Mouse (Mus musculus) lung, postnatal 14 days (tissue): ENCODE results near the gene Fopnl.

Source experiments
- DNase-seq: peaks from one replicate; pipeline ENCODE4 v3.0.0; 2021

The Fopnl gene

DNA sequence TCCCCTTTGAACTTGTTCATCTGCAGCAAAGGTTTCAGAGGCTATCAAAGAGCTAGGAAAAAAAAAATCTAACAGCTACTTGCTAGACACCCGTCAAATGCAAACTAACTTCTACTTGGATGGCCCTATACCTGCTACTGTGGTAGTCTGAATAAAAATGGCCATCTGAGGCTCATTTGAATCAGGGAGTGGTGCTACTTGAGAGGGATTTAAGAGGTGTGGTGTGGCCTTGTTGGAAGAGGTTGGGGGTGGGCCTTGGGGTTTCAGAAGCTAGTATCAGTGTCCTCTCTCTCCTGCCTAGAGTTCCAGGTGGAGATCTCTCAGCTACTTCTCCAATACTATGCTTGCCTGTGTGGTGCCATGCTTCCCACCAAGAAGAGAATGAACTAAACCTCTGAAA lies 10.8 kb downstream of the Fopnl start:
- no peak for DNase-seq

DNA sequence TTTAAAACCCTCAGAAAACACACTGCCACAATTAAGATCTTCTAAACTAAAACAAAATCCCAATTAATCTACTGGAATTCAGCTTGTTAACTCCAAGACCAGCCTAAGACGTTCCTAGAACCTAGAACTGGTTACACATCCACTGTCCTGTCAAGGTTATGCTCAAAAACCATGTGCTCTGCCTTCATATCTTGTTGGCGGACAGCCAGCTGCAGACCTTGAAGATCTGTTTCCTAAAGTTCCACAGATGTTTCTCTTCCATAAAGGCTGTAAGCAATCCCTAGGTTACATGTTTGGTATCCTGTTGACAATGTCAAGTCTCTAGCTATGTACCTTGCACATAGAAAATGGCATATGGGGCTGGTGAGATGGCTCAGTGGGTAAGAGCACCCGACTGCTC lies 12.4 kb downstream of the Fopnl start:
- DNase-seq, result no peak

DNA sequence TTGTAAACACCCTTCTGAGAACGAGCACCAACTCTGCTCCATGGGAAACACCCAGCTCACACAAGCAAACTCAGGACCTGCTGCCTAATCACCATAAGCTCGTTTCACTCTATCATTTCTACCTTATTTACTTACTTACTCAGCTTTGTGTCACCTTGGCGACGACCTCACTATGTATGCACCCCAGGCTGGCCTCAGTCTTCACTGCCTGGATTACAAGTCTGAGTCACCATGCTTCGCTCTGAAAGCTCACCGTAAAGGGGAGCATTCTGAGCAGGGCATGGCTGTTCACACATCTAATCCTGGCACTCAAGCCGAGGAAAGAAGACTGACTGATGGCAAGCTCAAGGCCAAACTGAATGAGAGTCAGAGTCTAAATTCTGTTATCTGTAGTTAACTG lies 13.5 kb downstream of the Fopnl start:
- DNase-seq, result no peak

DNA sequence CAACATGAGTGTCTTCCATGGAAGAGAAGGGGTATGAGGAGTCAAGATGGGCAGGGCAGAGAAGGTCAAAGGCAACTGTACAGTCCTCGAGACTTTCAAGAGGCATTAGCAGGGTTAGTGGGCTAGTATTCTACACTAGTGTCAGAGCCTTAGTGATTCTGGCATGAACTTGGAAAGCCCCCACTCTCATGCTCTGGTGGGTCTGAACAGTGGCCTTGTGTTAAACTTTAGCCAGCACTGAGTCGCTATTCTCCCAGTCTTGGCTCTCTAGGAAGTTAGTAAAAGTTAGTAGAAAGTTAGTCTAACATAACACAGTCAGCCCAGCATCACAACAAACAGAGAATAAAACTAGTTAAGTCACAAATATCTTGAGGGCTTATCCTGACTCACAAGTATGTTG lies 14.1 kb downstream of the Fopnl start:
- DNase-seq, result no peak

DNA sequence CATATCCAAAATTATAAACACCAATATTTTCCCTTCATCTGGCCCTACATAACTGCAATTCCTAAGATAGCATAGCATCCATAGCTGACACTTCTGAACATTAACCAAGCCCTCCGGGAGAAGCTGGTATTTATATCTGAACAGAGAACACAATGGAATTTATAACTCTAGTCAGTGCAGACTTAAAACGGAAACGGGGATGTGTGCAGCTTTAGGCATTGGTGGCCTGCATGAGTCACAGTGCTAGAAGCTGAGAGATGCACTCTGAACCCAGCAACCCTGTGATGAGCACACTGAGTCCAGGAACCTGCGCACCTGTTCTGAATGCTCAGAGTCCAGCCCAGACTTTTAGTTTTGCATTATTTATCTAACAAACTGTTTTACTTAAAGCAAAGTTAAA lies 18.7 kb downstream of the Fopnl start:
- no peak for DNase-seq

DNA sequence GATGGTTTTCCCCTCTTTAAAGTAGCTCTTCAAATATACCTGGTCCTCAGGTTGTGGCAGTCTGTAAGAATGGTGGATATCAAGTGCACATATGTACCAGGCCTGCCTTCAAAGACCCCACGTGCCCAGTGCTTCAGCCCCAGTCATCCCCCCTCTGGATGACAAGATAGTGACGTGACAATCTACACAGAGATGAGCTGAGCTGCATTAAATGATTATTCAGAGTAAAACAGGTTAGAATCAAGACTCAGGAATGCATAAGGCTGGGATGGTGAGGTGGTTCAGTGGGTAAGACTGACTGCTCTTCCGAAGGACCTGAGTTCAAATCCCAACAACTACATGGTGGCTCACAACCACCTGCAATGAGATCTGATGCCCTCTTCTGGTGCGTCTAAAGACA lies 19.5 kb downstream of the Fopnl start:
- DNase-seq, result no peak

DNA sequence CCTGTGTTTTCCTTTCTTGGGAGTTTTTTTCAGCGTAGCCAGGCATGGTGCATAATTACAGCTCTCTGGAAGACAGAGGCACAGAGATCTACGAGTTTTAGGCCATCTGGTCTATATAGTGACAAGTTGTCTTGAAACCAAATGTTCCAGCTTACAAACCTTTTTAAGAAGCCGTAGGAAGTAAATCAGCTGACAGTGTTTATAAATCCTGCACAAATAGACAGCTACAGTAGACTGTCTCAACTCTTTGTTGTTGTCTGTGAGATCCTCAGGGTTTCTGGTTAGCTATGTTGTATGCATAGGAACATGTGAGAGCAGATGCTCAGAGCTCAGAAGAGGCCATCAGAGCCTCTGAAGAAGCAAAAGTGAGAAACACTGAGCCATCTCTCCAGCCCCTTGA lies 20.1 kb downstream of the Fopnl start:
- DNase-seq, result no peak

DNA sequence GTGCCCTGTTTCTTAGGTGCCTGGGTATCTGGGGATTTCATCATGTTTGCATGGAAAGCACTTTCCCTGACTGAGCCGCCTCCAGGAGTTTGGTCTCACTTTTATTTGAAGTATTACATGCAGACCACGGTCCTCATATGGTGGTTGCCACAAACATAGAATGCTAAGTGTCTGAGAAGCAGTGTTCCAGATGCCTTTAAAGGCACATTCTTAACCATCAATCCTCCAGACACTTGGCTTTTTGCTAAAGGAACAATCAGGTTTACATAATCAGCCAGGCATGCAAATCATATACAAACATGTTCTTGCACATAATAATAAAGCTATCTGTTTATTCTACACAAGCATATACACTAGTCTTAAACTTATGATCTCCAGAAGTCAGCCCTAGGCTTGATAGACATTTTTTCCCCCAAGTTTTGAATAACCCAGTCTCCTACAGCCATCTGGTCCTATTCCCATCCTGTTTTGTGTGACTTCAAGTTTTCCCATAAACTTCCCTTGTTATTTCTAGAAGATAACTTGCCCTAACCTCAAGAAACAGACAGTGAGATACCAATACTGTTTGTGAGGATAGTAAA lies 20.6 kb downstream of the Fopnl start:
- DNase-seq, result no peak

DNA sequence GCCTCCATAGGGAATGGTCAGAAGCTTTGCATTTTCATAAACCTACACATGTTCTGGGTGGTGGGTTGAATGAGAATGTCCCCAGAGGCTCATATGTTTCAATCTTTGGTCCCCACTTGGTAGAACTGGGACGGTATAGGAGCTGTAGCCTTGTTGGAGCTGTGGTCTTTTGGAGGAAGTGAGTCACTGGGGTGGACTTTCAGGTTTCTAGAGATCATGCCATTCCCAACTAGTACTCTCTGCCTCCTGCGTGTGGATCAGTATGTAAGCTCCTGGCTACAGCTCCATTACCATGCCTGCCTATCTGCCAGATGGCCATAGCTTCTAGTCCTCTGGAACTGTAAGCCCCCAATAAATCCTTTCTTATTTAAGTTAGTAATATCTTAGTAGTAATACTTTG lies 21.9 kb downstream of the Fopnl start:
- no peak for DNase-seq

DNA sequence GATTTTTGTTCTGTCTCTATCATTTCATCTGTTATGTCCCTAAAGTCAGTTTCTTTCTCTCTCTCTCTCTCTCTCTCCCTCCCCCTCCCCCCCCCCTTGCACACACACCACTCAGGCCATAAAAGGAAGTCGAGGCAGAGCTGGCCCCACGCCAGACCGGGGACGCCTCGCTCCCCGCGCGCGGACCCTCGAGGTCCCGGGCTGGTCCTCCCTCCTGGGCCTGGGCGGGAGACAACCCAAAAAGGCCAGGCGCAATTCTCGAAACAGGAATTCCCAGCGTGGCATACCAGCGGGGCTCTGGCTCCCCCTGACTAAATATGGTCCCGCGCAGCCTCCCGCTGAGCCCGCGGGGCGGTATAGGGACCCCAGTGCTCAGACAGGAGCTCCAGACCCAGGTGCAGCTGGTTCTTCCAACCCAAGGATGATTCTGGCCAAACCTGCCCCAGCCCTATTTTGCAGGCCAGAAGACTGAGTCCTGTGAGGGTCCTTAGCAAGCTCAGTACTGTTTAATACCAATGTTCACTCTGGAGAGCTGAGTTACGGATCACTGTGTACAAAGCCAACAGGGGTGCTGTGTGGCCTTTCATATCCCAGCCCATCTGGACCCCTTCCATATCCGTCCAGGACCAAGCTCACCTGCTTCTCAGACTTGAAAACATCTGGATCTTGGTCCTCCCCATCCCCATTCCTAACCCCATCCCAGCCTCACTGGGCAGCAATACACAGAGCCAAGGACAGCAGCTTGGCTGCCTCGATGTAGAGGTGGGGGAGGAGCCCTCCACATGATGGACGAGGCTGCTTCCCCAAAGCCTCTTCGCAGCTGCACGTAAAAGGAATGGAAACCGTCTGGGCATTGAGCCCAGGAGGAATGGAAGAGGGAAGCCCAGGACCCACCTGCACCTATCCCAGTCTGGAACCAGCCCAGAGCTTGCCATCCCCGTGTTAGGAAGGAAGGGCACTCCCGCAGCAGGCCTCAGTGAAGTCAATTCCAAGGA lies 24.7 kb downstream of the Fopnl start:
- DNase-seq, result peak; percentile 23

DNA sequence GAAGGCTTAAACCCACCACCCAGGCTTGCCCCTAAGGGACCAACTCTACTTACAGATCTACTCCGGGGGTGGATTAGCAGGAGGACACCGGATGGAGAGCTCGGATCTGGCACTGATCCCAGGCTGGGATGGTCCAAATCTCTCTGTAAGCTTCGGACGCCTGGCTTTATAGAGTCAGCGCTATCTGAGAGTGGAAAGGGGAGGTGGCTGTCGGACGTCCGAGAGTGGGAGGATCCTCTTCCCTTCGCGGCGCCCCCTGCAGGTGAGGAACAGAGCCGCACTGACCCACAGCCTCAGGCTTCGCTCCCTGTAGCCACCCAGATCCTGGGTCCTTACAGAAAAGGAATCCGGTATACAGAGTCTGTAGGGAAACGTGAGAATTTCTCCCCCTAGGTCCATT lies 26.0 kb downstream of the Fopnl start, which contains the start of gene Myh11:
Myh11 (minus strand) TSS at position 150 of the 400 bp plus-strand sequence.
- DNase-seq, result peak; percentile 89

DNA sequence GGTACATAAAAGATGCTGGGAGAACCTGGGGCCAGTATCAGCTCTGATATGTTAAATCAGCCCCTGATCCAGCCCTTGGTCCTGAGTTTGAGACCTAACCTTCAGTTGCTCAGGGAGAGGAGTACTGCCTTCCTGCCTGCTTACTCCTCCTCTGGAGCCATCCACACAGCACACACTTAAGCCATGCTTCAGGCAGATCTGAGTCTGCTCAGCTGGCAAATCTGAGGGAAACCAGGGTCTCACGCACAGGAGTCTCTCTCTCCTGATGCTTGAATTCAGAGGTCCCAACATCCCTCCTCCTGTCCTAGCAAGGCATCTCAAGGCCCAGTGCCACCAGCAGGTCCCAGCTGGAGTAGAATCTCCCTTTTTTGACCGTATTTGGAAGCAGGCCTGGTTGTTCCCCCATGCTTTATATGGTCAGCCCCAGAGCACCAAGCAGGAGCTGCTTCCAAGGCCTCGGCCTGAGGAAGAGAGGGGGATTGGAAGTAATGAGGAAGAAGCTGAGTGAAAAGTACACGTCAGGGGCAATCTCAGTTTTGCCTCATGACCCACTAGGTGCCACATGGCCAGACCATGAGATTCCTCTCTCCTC lies 44.7 kb downstream of the Fopnl start:
- no peak for DNase-seq

DNA sequence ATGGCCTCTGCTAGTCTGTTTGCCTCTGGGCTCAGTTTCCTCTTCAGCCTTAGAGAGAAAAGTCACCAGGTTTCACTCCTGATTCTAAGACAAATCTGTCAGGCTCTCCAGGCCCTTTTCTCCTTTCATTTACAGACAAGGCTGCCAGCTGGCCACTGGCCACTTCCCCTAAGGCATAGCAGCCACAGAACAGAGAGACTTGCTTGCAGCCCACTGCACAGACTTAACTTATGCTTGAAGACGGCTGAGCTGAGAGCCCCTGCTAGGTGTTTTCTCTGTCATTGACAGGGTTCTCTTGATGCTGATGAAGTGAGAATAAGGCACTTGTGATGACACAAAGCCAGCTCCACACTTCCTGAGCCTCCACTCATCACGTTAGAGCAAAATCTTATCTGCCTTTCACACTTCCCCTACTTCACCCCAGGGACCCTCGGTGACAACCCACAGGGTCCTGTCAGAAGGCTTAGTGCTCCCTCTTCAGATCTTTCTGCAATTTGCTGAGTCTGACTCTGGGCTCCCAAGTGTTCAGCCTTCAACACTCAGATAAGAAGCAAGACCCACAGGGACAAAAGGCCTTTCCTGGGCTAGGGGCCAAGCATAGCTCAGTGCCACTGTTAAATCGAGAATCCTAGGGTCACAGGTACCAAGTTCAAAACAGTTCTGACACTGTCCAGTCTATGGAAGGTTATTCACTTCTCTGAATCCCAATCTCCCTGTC lies 51.8 kb downstream of the Fopnl start:
- DNase-seq, result no peak

DNA sequence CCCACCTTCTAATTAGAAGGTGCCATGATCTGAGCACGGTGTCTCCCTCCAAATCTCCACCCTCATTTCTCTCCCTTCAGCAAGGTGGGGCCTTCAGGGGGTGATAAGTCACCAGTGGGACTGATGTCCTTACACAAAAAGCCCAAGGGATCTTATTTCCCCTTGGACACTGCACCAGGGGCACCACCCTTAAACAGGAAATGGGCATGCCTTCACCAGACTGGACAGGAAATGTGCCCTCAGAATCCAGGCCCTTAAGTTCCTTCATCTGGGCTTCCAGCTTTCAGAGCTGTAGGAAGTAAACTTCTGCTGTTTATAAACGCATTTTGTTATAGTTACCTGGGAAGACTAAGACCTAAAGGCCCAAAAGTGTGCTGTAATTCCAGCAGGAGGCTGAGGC lies 52.7 kb downstream of the Fopnl start:
- DNase-seq, result no peak

DNA sequence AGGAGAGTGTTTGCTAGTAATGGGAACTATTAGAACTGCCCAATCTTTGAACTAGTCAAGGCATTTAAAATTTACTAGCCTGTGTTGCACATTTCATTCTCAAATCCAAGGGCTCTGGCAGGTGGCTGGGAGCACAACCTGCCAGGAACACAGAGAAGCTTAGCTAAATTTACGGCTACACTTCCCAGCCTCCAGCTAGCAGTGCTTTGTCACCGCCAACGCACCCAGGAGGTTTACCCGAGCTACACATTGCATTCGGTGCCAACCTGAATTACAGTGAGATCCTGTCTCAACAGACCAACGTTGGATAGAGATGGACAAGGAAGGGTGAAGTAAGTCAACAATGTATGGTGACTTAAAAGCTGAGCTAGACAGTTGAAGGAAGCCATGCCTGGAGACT lies 54.0 kb downstream of the Fopnl start:
- DNase-seq, result no peak

DNA sequence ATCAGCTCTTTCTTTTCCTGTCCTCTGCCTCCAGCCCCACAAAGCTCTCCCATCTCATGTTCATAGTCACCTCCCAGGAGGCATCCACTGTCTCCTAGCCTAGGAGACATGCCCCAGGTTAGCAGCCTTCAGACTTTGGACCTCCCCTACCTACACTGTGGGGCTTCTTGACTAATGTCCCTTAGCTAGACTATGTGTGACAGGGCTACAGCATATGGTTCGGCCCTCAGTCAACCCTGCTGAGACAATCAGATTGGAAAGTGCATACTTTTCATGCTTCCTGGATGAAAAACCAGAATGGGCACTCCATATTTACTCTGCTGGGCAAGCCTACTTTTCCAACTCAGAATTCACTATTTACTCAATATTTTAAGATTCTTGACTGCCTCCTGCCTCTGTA lies 54.8 kb downstream of the Fopnl start:
- no peak for DNase-seq

DNA sequence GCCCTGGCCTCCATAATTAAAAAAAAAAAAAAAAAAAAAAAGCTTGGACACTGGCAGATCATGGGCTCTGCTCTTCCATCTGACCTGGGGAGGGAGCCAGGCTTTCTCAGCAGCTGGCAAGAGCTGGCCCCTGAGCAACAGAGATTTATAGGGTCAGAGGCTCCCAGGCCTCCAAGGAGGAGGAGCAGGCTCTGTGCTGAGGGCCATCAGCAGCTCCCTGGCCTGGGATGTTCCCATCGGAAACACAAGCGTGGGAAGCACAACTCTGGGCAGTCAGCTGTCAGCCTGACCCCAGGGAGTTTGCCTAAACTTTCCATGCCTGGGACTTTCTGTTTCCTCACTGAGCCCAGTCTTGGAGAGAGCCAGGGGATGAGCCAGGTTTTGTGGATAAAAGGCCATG lies 58.3 kb downstream of the Fopnl start:
- peak; percentile 25 for DNase-seq

DNA sequence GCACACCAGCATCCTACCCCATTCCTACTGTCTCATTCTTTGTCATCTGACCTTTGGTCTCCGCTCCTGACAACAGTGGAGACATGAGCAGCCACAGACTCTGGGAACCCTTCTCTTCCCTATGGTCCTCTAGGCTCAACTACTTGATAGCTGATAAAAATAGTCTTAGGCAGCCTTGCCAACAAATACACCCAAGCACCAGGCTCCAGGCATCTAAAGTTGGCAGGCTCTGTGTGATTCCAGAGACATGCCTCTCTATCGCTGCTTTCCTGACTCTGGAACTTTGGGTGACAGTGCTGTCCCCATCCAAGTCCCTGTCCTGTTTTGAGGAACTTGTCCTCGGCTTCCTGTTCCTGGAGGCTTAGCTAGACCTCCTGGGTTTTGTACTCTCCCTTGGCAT lies 63.6 kb downstream of the Fopnl start:
- DNase-seq, result no peak

DNA sequence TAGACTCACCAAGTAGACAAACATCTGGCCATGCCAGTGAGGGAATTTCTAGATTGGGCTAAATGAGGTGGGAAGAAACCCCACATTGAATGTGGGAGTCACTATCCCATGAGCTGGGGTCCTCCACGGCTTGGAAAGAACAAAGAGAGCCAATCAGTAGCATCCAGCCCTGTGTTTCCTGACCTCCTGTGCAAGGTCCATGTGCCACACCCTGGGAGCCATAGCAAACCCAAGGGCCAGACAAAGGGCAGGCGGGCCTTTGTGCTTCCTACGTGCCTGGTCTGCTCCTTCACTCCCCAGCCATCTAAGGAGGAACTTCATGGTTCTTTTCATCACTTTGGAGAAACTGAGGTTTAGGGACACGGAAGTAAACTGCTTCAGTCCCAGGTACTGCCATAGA lies 64.3 kb downstream of the Fopnl start:
- DNase-seq, result no peak

DNA sequence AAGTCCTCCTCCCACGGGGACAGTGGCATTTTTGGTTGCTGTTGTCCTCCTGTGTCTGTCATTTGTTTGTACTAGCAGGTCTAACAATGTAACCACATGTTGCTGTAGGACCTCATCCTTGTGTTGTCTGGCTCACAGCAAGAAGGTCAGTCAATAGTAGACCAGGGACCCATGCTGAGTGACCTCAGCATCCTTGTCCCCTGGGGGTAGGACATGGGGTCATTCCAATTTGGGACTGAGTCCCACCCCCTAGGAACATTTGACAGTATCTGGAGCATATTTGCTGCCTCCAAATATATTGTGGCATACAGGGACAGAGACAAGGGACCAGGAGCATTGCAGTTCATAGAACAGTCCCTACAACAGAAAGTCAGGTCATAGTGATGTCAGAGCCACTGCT lies 67.3 kb downstream of the Fopnl start:
- no peak for DNase-seq
